Mouse (Mus musculus) kidney, embryonic 16.5 days (tissue): ENCODE data around the gene Zfp651. TPM values are rescaled to one million over a fixed set of nuclear protein-coding genes. Genes with fewer than 3 reads are reported as not detected.

ENCODE experiments used
- ATAC-seq: fragments of 200-750 bp; cut with Nextera tagmentation; 2 replicates; pipeline ENCODE4 v1.8.0; 2017; ENCODE audit warnings: moderate TSS enrichment; ENCODE audit not compliant: low FRiP score, low TSS enrichment
- H3K27ac ChIP-seq: fragments of 300-500 bp; sonication (generic); 2 replicates; pipeline ENCODE4 v1.5.1; 2014; ENCODE audit warnings: low read length
- H3K27me3 ChIP-seq: fragments of 300-500 bp; sonication (generic); 2 replicates; pipeline ENCODE4 v1.6.1; 2014; ENCODE audit warnings: low read length, control low read depth, mixed read lengths; ENCODE audit not compliant: insufficient read depth
- H3K36me3 ChIP-seq: fragments of 300-500 bp; sonication (generic); 2 replicates; pipeline ENCODE4 v1.6.1; 2014; ENCODE audit warnings: low read length, control low read depth, mixed read lengths; ENCODE audit not compliant: insufficient read depth
- H3K4me1 ChIP-seq: fragments of 300-500 bp; sonication (generic); 2 replicates; pipeline ENCODE4 v1.6.1; 2014; ENCODE audit warnings: low read length, control low read depth, mixed read lengths; ENCODE audit not compliant: insufficient read depth
- H3K4me2 ChIP-seq: fragments of 300-500 bp; sonication (generic); replicated peaks from 2 replicates; pipeline ENCODE4 v1.6.1; 2014; ENCODE audit warnings: low read depth, low read length
- H3K4me3 ChIP-seq: fragments of 300-500 bp; sonication (generic); 2 replicates; pipeline ENCODE4 v1.5.1; 2014; ENCODE audit warnings: mild to moderate bottlenecking, low read length
- H3K9ac ChIP-seq: fragments of 300-500 bp; sonication (generic); replicated peaks from 2 replicates; pipeline ENCODE4 v1.6.1; 2014; ENCODE audit warnings: low read length
- H3K9me3 ChIP-seq: fragments of 300-500 bp; sonication (generic); 2 replicates; pipeline ENCODE4 v1.6.1; 2016; ENCODE audit warnings: low read length, control low read depth
- WGBS: fragments of 180-500 bp; shearing (Covaris S2); extraction: QIAGEN DNeasy Blood & Tissue Kit; methylation state at CpG from one replicate; pipeline ENCODE4 v1.1.7; 2014; 5-methylcytosine and 5-hydroxymethylcytosine counted together
- polyA plus RNA-seq: library from polyadenylated mRNA; unstranded; fragments of >200 nt; fragmentation: Nextera tagmentation; extraction: Ambion mirVana; gene quantifications from 2 replicates; pipeline ENCODE4 v1.2.1, GENCODE M21; 2015

The Zfp651 gene
- polyA plus RNA-seq, 1 experiment from 2014 or later: 9.5 TPM

DNA sequence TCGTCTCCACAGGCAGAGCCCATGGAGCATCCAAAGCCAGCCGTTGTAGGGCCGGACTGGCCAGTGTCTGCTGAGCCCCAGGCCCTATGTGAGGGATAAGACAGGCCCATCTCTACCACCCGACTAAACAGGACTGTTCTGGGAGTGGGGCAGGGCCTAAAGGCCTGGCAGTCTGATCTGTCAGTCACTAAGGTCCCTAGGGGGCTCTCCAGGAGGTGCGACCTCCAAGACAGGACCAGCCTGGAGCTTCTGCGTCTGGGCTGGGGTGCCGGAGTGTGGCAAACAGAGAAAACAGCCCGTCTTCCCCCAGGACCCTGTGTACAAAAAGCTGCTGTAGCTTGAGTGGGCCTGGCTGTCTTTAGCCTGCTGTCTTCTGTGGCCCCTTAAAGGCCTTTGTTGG is 2.7 kb downstream of the Zfp651 start:
- no peak overlapping the region for H3K4me3 ChIP-seq
- H3K36me3 ChIP-seq: peaks cover 36% of the 10 kb centered on the region; the same call in 1 of the 2 replicates
- WGBS: 66% methylated on average over 8 of the region's 8 CpGs
- no peak overlapping the region for H3K4me2 ChIP-seq
- H3K9ac ChIP-seq: no peak overlapping the region
- H3K27ac ChIP-seq: no peak overlapping the region
- no peak for ATAC-seq
- H3K9me3 ChIP-seq: no peaks in the 10 kb centered on the region
- H3K4me1 ChIP-seq: peaks cover 18% of the 10 kb centered on the region
- H3K27me3 ChIP-seq: no peaks in the 10 kb centered on the region

DNA sequence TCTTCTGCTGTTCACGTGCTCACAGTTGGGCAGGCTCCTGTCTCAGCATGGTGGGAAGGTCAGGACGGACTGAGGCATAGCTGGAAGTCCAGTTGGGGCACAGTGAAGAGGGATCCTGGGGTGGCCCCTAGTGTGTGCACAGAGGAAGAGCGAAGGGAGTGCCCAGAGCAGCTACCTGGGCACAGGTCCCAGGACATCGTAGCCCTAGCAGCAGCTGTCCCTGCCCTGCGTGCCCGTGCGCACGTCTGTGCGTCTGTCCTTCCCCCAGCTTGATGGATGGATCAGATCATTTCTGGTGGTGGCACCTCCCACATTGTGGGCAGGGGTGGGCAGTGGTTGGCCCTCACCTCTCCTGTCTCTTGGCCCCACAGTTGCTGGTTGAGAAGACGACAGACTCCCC is 3.1 kb downstream of the Zfp651 start:
- WGBS: 86% methylated on average over 10 of the region's 10 CpGs
- peaks cover 18% of the 10 kb centered on the region for H3K4me1 ChIP-seq

DNA sequence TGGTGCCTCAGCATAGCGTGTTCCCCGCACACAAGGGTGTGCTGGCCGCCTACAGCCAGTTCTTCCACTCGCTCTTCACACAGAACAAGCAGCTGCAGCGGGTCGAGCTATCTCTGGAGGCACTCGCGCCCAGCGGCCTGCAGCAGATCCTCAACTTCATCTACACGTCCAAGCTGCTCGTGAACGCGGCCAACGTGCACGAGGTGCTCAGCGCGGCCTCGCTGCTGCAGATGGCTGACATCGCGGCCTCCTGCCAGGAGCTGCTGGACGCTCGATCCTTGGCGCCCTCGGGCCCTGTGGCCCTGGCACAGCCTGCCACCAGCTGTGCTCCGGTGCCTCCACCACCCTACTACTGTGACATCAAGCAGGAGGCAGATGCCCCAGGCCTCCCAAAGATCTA is 3.6 kb downstream of the Zfp651 start:
- Histone ChIP-seq H3K9ac (no peak overlapping the region), H3K27ac (no peak overlapping the region), H3K4me2 (no peak overlapping the region), H3K9me3 (no peaks in the 10 kb centered on the region), H3K27me3 (no peaks in the 10 kb centered on the region), H3K4me1 (peaks cover 18% of the 10 kb centered on the region), H3K36me3 (peaks cover 41% of the 10 kb centered on the region), H3K4me3 (no peak overlapping the region)
- no peak for ATAC-seq
- 91% methylated on average over 25 of the region's 25 CpGs for WGBS

More for the DNA sequence above, 3.1 kb downstream of the Zfp651 start:
- Histone ChIP-seq H3K36me3 (peaks cover 37% of the 10 kb centered on the region), H3K9ac (no peak overlapping the region), H3K9me3 (no peaks in the 10 kb centered on the region), H3K27me3 (no peaks in the 10 kb centered on the region), H3K4me3 (no peak overlapping the region), H3K27ac (no peak overlapping the region), H3K4me2 (no peak overlapping the region)
- ATAC-seq: no peak

DNA sequence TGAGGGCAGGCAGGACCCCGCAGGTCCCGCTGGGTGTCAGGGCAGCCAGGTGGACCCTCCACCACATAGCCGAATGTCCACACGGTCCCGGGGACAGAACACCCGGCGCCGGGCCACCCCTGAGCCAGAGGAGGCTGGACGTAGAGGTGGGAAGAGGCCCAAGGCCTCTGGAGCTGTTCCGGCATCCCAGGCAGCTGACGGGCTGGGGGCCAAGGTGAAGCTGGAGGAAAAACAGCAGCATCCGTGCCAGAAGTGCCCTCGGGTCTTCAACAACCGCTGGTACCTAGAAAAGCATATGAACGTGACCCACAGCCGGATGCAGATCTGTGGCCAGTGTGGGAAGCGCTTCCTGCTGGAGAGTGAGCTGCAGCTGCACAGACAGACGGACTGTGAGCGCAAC is 4.6 kb downstream of the Zfp651 start:
- 90% methylated on average over 19 of the region's 19 CpGs for WGBS
- peaks cover 47% of the 10 kb centered on the region for H3K36me3 ChIP-seq
- no peak overlapping the region for H3K4me2 ChIP-seq
- no peak overlapping the region for H3K27ac ChIP-seq
- no peaks in the 10 kb centered on the region for H3K27me3 ChIP-seq
- peaks cover 14% of the 10 kb centered on the region for H3K4me1 ChIP-seq
- H3K9me3 ChIP-seq: no peaks in the 10 kb centered on the region
- no peak overlapping the region for H3K9ac ChIP-seq
- ATAC-seq: no peak
- H3K4me3 ChIP-seq: no peak overlapping the region

DNA sequence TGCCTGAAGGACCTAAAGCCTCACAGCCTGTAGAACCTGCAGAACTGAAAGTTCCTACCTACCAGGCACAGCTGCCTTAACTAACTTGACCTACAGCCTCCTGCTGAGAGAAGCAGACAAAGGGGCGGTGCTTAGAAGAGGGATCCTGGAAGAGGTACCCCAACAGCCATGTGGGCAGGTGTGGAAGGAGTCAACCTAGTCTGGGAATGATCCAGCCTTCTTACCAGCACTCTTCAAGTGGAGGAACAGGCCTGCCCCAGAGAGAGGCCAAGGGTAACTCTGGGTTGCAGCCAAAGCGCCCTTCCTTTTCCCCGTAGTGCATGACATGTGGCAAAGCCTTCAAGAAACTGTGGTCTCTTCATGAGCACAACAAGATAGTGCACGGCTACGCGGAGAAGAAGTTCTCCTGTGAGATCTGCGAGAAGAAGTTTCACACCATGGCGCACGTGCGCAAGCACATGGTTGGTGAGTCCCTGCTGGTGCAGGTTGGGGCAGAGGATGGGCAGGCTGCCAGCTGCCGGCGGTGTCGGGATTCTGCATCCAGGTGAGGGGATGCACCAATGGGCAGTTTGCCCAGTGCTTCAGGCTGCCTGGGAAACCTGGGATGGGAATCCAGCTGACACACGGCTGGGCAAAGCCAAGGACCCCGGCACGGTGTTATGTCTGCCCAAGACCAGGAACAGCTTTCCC is 6.2 kb downstream of the Zfp651 start:
- Histone ChIP-seq H3K36me3 (peaks cover 47% of the 10 kb centered on the region), H3K9me3 (no peaks in the 10 kb centered on the region), H3K4me3 (no peak overlapping the region), H3K27me3 (no peaks in the 10 kb centered on the region), H3K27ac (no peak overlapping the region), H3K4me2 (no peak overlapping the region), H3K4me1 (peaks cover 8% of the 10 kb centered on the region; the same call in 1 of the 2 replicates), H3K9ac (no peak overlapping the region)
- 92% methylated on average over 16 of the region's 16 CpGs for WGBS
- no peak for ATAC-seq

DNA sequence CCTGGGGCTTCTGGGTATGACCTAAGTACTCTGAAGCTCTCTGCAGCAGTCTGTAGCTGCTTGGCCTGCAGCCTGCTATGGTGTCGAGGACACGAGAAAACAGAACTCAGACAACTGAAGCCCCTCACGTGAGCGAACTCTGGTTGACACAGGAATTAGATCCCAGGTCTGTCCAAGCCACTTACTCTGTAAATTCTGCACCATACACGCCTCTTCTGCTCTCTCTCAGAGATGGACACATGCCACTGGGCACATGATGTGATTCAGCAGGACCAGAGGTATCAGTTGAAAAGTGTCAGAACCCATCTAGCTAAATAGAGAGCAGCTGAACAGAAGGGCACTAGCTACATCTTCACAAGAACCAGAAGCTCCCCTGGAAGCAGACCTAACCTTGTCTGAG is 13.3 kb downstream of the Zfp651 start:
- Histone ChIP-seq H3K9ac (no peak overlapping the region), H3K27ac (no peak overlapping the region), H3K4me3 (no peak overlapping the region), H3K4me1 (no peaks in the 10 kb centered on the region; the same call in 1 of the 2 replicates), H3K36me3 (0 out of 2 replicates have a peak, but pooled peaks cover 8% of the 10 kb centered on the region), H3K4me2 (no peak overlapping the region), H3K9me3 (no peaks in the 10 kb centered on the region), H3K27me3 (peaks cover 11% of the 10 kb centered on the region)
- WGBS: 48% methylated on average over 5 of the region's 5 CpGs
- ATAC-seq: no peak

GRCm38 (mm10) chr9:121775951-121776350 is 16.8 kb downstream of the Zfp651 start:
- Histone ChIP-seq H3K9ac (no peak overlapping the region), H3K9me3 (no peaks in the 10 kb centered on the region), H3K4me1 (peaks cover 10% of the 10 kb centered on the region), H3K27me3 (peaks cover 31% of the 10 kb centered on the region), H3K4me2 (no peak overlapping the region), H3K4me3 (no peak overlapping the region), H3K36me3 (no peaks in the 10 kb centered on the region), H3K27ac (no peak overlapping the region)
- WGBS: 79% methylated on average over 10 of the region's 10 CpGs
- no peak for ATAC-seq

DNA sequence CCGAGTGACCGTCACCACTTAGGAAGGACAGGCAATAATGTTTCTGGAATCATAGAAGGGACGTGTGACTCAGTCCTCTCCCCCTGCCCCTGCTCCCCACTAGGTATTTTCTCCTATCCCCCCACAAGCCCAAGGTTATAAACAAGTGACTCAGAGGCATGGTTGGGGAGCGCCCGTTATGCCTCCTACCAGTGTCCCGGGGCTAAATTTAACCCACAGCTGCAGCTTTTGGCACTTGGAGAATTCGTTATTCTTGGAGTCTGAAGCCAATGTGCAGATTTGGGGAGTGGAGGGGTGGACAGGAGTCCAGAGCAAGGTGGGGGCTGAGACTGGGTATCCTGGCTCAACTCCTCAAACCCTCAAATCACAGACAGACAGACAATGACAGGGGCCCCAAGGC is 17.4 kb downstream of the Zfp651 start:
- ATAC-seq: no peak
- Histone ChIP-seq H3K27ac (no peak overlapping the region), H3K36me3 (no peaks in the 10 kb centered on the region), H3K4me2 (no peak overlapping the region), H3K27me3 (peaks cover 31% of the 10 kb centered on the region), H3K4me3 (no peak overlapping the region), H3K4me1 (peaks cover 10% of the 10 kb centered on the region), H3K9me3 (no peaks in the 10 kb centered on the region), H3K9ac (no peak overlapping the region)
- WGBS: 80% methylated on average over 7 of the region's 7 CpGs

DNA sequence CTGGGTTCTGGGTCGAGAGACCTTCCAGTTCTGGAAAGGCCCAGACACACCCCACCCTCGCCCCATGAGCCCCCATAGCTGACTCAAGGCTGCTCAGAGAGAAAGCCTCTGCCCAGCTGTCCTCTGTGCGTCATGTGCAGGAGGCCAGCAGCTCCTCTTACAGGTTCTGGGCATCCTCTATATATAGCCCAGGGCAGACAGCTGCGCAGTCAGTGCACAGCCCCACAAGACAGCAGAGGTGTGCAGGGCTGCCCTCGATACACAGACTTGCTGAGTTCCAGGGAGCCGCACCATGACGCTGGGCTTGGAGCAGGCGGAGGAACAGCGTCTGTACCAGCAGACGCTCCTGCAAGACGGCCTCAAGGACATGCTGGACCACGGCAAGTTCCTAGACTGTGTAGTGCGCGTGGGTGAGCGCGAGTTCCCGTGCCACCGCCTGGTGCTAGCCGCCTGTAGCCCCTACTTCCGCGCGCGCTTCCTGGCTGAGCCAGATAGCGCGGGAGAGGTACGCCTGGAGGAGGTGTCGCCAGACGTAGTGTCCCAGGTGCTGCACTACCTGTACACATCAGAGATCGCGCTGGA is 18.4 kb downstream of the Zfp651 start, which contains the start of gene Klhl40:
Gene Klhl40, plus strand, starts transcription at position 124 of the 582 bp plus-strand sequence.
- Histone ChIP-seq H3K4me3 (peak within 1 kb of the TSS; percentile 35), H3K4me2 (peak within 1 kb of the TSS; percentile 60), H3K4me1 (peaks cover 10% of the 10 kb centered on the region), H3K27me3 (peaks cover 31% of the 10 kb centered on the region), H3K9me3 (no peaks in the 10 kb centered on the region), H3K27ac (no peak within 1 kb of the TSS), H3K36me3 (no peaks in the 10 kb centered on the region), H3K9ac (no peak within 1 kb of the TSS; the same call in 1 of the 2 replicates)
- peak; percentile 29; the same call in 1 of the 2 replicates for ATAC-seq
- 18% methylated on average over 30 of the region's 30 CpGs for WGBS

DNA sequence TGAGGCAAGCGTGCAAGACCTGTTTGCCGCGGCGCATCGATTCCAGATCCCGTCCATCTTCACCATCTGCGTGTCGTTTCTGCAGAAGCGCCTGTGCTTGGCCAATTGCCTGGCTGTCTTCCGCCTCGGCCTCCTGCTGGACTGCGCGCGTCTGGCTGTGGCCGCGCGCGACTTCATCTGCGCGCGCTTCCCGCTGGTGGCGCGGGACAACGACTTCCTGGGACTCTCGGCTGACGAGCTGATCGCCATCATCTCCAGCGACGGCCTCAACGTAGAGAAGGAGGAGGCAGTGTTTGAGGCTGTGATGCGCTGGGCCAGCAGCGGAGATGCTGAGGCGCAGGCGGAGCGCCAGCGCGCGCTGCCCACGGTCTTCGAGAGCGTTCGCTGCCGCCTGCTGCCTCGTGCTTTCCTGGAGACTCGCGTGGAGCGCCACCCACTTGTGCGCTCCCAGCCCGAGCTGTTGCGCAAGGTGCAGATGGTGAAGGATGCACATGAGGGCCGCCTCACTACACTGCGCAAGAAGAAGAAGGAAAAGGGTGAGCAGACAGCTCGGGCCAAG is 19.0 kb downstream of the Zfp651 start:
- Histone ChIP-seq H3K9ac (no peak overlapping the region; the same call in 1 of the 2 replicates), H3K4me1 (peaks cover 10% of the 10 kb centered on the region), H3K9me3 (no peaks in the 10 kb centered on the region), H3K36me3 (no peaks in the 10 kb centered on the region), H3K27ac (no peak overlapping the region), H3K4me2 (peak overlapping the region; percentile 60), H3K27me3 (peaks cover 31% of the 10 kb centered on the region), H3K4me3 (peak overlapping the region; percentile 35)
- ATAC-seq: peak; percentile 43; the same call in 1 of the 2 replicates
- 17% methylated on average over 54 of the region's 54 CpGs for WGBS
